Mouse (Mus musculus) central nervous system, embryonic 11.5 days (tissue): ENCODE measurements around the gene Gm15293. TPM values are rescaled to one million over a fixed set of nuclear protein-coding genes. Genes with fewer than 3 reads are reported as not detected.

ENCODE experiments used
- polyA plus RNA-seq: library from polyadenylated mRNA; depleted of rRNA; stranded (reverse); fragments of >200 nt; gene quantifications from 2 replicates; pipeline ENCODE4 v1.2.3, GENCODE M21; 2012; rRNA removed

The Gm15293 gene
- polyA plus RNA-seq, result not detected in 2 replicates

GRCm38 (mm10) chr8:21201261-21201660 is at the start of gene Gm15293:
Gm15293 (plus strand) TSS chr8:21201561.

GRCm38 (mm10) chr8:21161977-21162376 is 39.4 kb upstream of the Gm15293 start, which contains the start of gene Defa22:
Defa22 (plus strand) TSS chr8:21162277.

GRCm38 (mm10) chr8:21191314-21191713 is 10.0 kb upstream of the Gm15293 start, which contains the start of gene Defa31:
Defa31 (plus strand) TSS chr8:21191614.

Other genes starting within 250 kb of the Gm15293 start
- not detected in 2 replicates for gene Defa21, start 176.0 kb upstream of the Gm15293 start, polyA plus RNA-seq
- not detected in 2 replicates for gene Defa23, start 146.5 kb upstream of the Gm15293 start, polyA plus RNA-seq
- gene Defa35, start 136.5 kb upstream of the Gm15293 start, polyA plus RNA-seq, result not detected in 2 replicates
- not detected in 2 replicates for gene Defa25, start 117.1 kb upstream of the Gm15293 start, polyA plus RNA-seq
- not detected in 2 replicates for gene Gm14851, start 105.5 kb upstream of the Gm15293 start, polyA plus RNA-seq
- not detected in 2 replicates for gene Defa30, start 66.9 kb upstream of the Gm15293 start, polyA plus RNA-seq
- gene Defa22, start 39.3 kb upstream of the Gm15293 start, polyA plus RNA-seq, result not detected in 2 replicates
- gene Defa31, start 9.9 kb upstream of the Gm15293 start, polyA plus RNA-seq, result not detected in 2 replicates
- not detected in 2 replicates for gene Gm15292, start 48.2 kb downstream of the Gm15293 start, polyA plus RNA-seq
- gene Defa27, start 114.0 kb downstream of the Gm15293 start, polyA plus RNA-seq, result not detected in 2 replicates
- not detected in 2 replicates for gene Defa29, start 125.5 kb downstream of the Gm15293 start, polyA plus RNA-seq
- gene Defa2, start 177.0 kb downstream of the Gm15293 start, polyA plus RNA-seq, result 0.35 TPM in 1 of 2 replicates, not detected in the other
- gene Defa33, start 190.2 kb downstream of the Gm15293 start, polyA plus RNA-seq, result 0.35 TPM in 1 of 2 replicates, not detected in the other
- not detected in 2 replicates for gene Defa36, start 225.8 kb downstream of the Gm15293 start, polyA plus RNA-seq